Mouse (Mus musculus): ENCODE results near the gene Tbc1d22a. TPM values are rescaled to one million over a fixed set of nuclear protein-coding genes. Genes with fewer than 3 reads are reported as not detected.

Gene Tbc1d22a
- polyA plus RNA-seq, 1 experiment, result 30.5 TPM

- TF ChIP-seq REST (IDR thresholded peaks at IDR 0.05; ENCODE audit: insufficient read depth, insufficient read length) (no peak), MYOG (IDR thresholded peaks at IDR 0.05; ENCODE audit: control insufficient read depth in 1 of 3, insufficient read depth in 1 of 3, insufficient read length in 2 of 3, low read depth in 2 of 3) (no peak), MAX (IDR thresholded peaks at IDR 0.05; ENCODE audit: low read depth) (no peak)
- no peaks in the 10 kb centered on the region for H3K79me2 ChIP-seq (ENCODE audit: control insufficient read depth, insufficient read depth)
- no peak overlapping the region for H3ac ChIP-seq (ENCODE audit: control insufficient read depth, insufficient read length)
- no peak overlapping the region for H3K4me2 ChIP-seq (ENCODE audit: low read depth)
- no peaks in the 10 kb centered on the region for H3K36me3 ChIP-seq (ENCODE audit: control insufficient read depth, insufficient read depth)
- H3K4me3 ChIP-seq, result no peak overlapping the region
- no peaks in the 10 kb centered on the region for H3K27me3 ChIP-seq (ENCODE audit: control insufficient read depth, insufficient read depth, insufficient read length)
Observed at GRCm38 (mm10) chr15:86171316-86171715, 42.9 kb upstream of the Tbc1d22a start.

GRCm38 (mm10) chr15:86172124-86172523 is 42.1 kb upstream of the Tbc1d22a start:
- H3K36me3 ChIP-seq (ENCODE audit: control insufficient read depth, insufficient read depth), result no peaks in the 10 kb centered on the region
- no peak overlapping the region for H3ac ChIP-seq (ENCODE audit: control insufficient read depth, insufficient read length)
- H3K79me2 ChIP-seq (ENCODE audit: control insufficient read depth, insufficient read depth), result no peaks in the 10 kb centered on the region
- H3K4me3 ChIP-seq, result no peak overlapping the region
- TF ChIP-seq MYOD1 (IDR thresholded peaks at IDR 0.05; ENCODE audit: control insufficient read depth in 1 of 3, insufficient read length in 2 of 3, low read depth in 2 of 3) (peak; percentile 32 to 97 (median 94)), TCF12 (IDR thresholded peaks at IDR 0.05; ENCODE audit: insufficient read depth, poor library complexity, severe bottlenecking) (peak; percentile 63), MYOG (IDR thresholded peaks at IDR 0.05; ENCODE audit: control insufficient read depth in 1 of 3, insufficient read depth in 1 of 3, insufficient read length in 2 of 3, low read depth in 2 of 3) (peak; percentile 69 to 99 (median 96)), TCF3 (IDR thresholded peaks at IDR 0.05; ENCODE audit: insufficient read length, low read depth) (peak; percentile 91), REST (IDR thresholded peaks at IDR 0.05; ENCODE audit: insufficient read depth, insufficient read length) (no peak), SRF (IDR thresholded peaks at IDR 0.05; ENCODE audit: control insufficient read depth, insufficient read length, low read depth) (no peak), E2F4 (IDR thresholded peaks at IDR 0.05; ENCODE audit: insufficient read depth) (no peak)
- H3K27me3 ChIP-seq (ENCODE audit: control insufficient read depth, insufficient read depth, insufficient read length), result no peaks in the 10 kb centered on the region
- no peak overlapping the region for H3K4me2 ChIP-seq (ENCODE audit: low read depth)

- Histone ChIP-seq H3K27me3 (ENCODE audit: control insufficient read depth, insufficient read depth, insufficient read length) (no peaks in the 10 kb centered on the region), H3K4me2 (ENCODE audit: low read depth) (no peak overlapping the region), H3K79me2 (ENCODE audit: control insufficient read depth, insufficient read depth) (no peaks in the 10 kb centered on the region), H3ac (ENCODE audit: control insufficient read depth, insufficient read length) (no peak overlapping the region), H3K36me3 (ENCODE audit: control insufficient read depth, insufficient read depth) (no peaks in the 10 kb centered on the region), H3K4me3 (no peak overlapping the region)
- TF ChIP-seq CEBPB (IDR thresholded peaks at IDR 0.05; ENCODE audit: insufficient read depth, poor library complexity, severe bottlenecking) (no peak), TCF12 (IDR thresholded peaks at IDR 0.05; ENCODE audit: insufficient read depth, poor library complexity, severe bottlenecking) (no peak), MAX (IDR thresholded peaks at IDR 0.05; ENCODE audit: low read depth) (no peak), POLR2A (IDR thresholded peaks at IDR 0.05; ENCODE audit: insufficient read length, low read depth) (no peak), REST (IDR thresholded peaks at IDR 0.05; ENCODE audit: insufficient read depth, insufficient read length) (no peak), MYOG (IDR thresholded peaks at IDR 0.05; ENCODE audit: control insufficient read depth in 1 of 3, insufficient read depth in 1 of 3, insufficient read length in 2 of 3, low read depth in 2 of 3) (no peak), E2F4 (IDR thresholded peaks at IDR 0.05; ENCODE audit: insufficient read depth) (no peak), POLR2AphosphoS2 (IDR thresholded peaks at IDR 0.05; ENCODE audit: insufficient read length, low read depth) (no peak), SRF (IDR thresholded peaks at IDR 0.05; ENCODE audit: control insufficient read depth, insufficient read length, low read depth) (no peak), MYOD1 (IDR thresholded peaks at IDR 0.05; ENCODE audit: control insufficient read depth in 1 of 3, insufficient read length in 2 of 3, low read depth in 2 of 3) (no peak), USF1 (IDR thresholded peaks at IDR 0.05; ENCODE audit: low read depth) (no peak)
Observed at GRCm38 (mm10) chr15:86172526-86172925, 41.7 kb upstream of the Tbc1d22a start.

- Histone ChIP-seq H3K4me2 (ENCODE audit: low read depth) (no peak overlapping the region), H3K27me3 (ENCODE audit: control insufficient read depth, insufficient read depth, insufficient read length) (no peaks in the 10 kb centered on the region), H3K4me3 (no peak overlapping the region), H3K36me3 (ENCODE audit: control insufficient read depth, insufficient read depth) (no peaks in the 10 kb centered on the region), H3ac (ENCODE audit: control insufficient read depth, insufficient read length) (no peak overlapping the region), H3K79me2 (ENCODE audit: control insufficient read depth, insufficient read depth) (no peaks in the 10 kb centered on the region)
- no peak for TF ChIP-seq POLR2AphosphoS2 (IDR thresholded peaks at IDR 0.05; ENCODE audit: insufficient read length, low read depth)
- no peak for TF ChIP-seq REST (IDR thresholded peaks at IDR 0.05; ENCODE audit: insufficient read depth, insufficient read length)
- TF ChIP-seq MYOG (IDR thresholded peaks at IDR 0.05; ENCODE audit: control insufficient read depth in 1 of 3, insufficient read depth in 1 of 3, insufficient read length in 2 of 3, low read depth in 2 of 3), result peak in 1 of 3 experiments; percentile 14
Observed at GRCm38 (mm10) chr15:86173136-86173985, 40.9 kb upstream of the Tbc1d22a start.

- Histone ChIP-seq H3K36me3 (ENCODE audit: control insufficient read depth, insufficient read depth) (no peaks in the 10 kb centered on the region), H3ac (ENCODE audit: control insufficient read depth, insufficient read length) (no peak overlapping the region), H3K79me2 (ENCODE audit: control insufficient read depth, insufficient read depth) (peaks cover 11% of the 10 kb centered on the region), H3K4me3 (no peak overlapping the region), H3K27me3 (ENCODE audit: control insufficient read depth, insufficient read depth, insufficient read length) (no peaks in the 10 kb centered on the region), H3K4me2 (ENCODE audit: low read depth) (no peak overlapping the region)
- TF ChIP-seq TCF3 (IDR thresholded peaks at IDR 0.05; ENCODE audit: insufficient read length, low read depth) (no peak), SRF (IDR thresholded peaks at IDR 0.05; ENCODE audit: control insufficient read depth, insufficient read length, low read depth) (no peak), CEBPB (IDR thresholded peaks at IDR 0.05; ENCODE audit: insufficient read depth, poor library complexity, severe bottlenecking) (no peak), MYOG (IDR thresholded peaks at IDR 0.05; ENCODE audit: control insufficient read depth in 1 of 3, insufficient read depth in 1 of 3, insufficient read length in 2 of 3, low read depth in 2 of 3) (no peak), E2F4 (IDR thresholded peaks at IDR 0.05; ENCODE audit: insufficient read depth) (no peak), MAX (IDR thresholded peaks at IDR 0.05; ENCODE audit: low read depth) (no peak), REST (IDR thresholded peaks at IDR 0.05; ENCODE audit: insufficient read depth, insufficient read length) (no peak), USF1 (IDR thresholded peaks at IDR 0.05; ENCODE audit: low read depth) (no peak), POLR2AphosphoS2 (IDR thresholded peaks at IDR 0.05; ENCODE audit: insufficient read length, low read depth) (no peak), MYOD1 (IDR thresholded peaks at IDR 0.05; ENCODE audit: control insufficient read depth in 1 of 3, insufficient read length in 2 of 3, low read depth in 2 of 3) (no peak), POLR2A (IDR thresholded peaks at IDR 0.05; ENCODE audit: insufficient read length, low read depth) (no peak), TCF12 (IDR thresholded peaks at IDR 0.05; ENCODE audit: insufficient read depth, poor library complexity, severe bottlenecking) (no peak)
Observed at GRCm38 (mm10) chr15:86175253-86176050, 38.8 kb upstream of the Tbc1d22a start.
